Mouse (Mus musculus): ENCODE results near the gene Serpina5. TPM values are rescaled to one million over a fixed set of nuclear protein-coding genes. Genes with fewer than 3 reads are reported as not detected.
"Not testable (repeated sequence)": the region's sequence is repeated elsewhere in the genome, so short reads cannot be mapped to it uniquely, and the experiment has no call there.

The Serpina5 gene
- polyA plus RNA-seq, 1 experiment from 2014 or later = not detected

DNA sequence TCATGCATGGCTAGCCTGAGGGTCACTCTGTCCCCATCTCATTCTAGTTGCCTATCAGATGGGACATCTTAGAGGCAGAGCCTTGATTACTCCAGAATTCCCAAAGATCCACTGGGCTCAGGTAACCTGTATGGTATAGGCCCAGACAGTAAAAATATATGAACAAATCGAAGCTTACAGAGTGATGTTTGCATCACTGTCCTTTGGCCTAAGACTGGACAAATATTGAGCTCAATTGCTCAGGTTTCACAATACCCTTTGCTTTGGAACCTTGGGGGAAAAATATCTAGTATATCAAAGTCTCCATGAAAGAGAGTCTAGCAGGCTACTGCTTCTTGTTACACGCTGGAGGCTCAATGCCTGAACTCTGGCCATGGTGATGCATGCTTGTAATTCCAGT is 10.8 kb upstream of the Serpina5 start:
- no peak overlapping the region for H3K27ac ChIP-seq
- H3K27me3 ChIP-seq (ENCODE audit: insufficient read depth, low read length) = no peaks in the 10 kb centered on the region
- TF ChIP-seq CTCF (IDR thresholded peaks at IDR 0.05; ENCODE audit: low read depth) = no peak

DNA sequence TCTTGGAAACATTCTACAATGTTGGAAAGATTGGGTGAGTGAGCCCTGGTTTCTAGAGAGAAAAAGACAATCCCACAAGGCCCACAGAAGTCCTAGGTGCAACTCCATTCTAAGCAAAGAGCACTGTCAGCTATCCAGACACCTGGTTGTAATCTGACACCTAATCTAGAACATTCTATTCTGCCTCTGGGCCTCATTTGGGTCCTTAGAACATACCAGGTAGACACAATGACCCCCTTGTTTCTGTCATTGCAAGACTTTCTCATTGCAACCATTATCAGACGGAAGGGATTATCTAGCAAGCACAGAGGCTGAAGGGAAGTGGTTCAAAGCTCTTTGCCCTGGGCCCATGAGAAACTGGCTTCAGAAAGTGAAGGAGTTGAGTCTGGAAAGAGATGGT is 9.6 kb upstream of the Serpina5 start:
- DNase-seq (ENCODE audit: low spot score) = no peak
- no peak overlapping the region for H3K9ac ChIP-seq (ENCODE audit: low read depth, low read length)
- no peaks in the 10 kb centered on the region for H3K4me1 ChIP-seq (replicated peaks; ENCODE audit: insufficient read depth, low read length)
- H3K36me3 ChIP-seq (ENCODE audit: insufficient read depth, low read length) = no peaks in the 10 kb centered on the region
- 88% methylated on average over 1 of the region's 1 CpGs for WGBS
- TF ChIP-seq CTCF (IDR thresholded peaks at IDR 0.05; ENCODE audit: low read depth) = no peak
- ATAC-seq (replicated peaks; ENCODE audit: low FRiP score, low read depth) = no peak
- H3K4me3 ChIP-seq (replicated peaks; ENCODE audit: low read depth, low read length) = no peak overlapping the region
- H3K27ac ChIP-seq = no peak overlapping the region
- no peaks in the 10 kb centered on the region for H3K9me3 ChIP-seq (replicated peaks; ENCODE audit: low read length)
- H3K27me3 ChIP-seq (ENCODE audit: insufficient read depth, low read length) = no peaks in the 10 kb centered on the region
- no peak overlapping the region for H3K4me2 ChIP-seq (ENCODE audit: low read length)

More for the DNA sequence above, 10.8 kb upstream of the Serpina5 start:
- no peak overlapping the region for H3K9ac ChIP-seq (ENCODE audit: low read depth, low read length)
- DNase-seq (ENCODE audit: low spot score) = no peak
- no peak for ATAC-seq (replicated peaks; ENCODE audit: low FRiP score, low read depth)
- no peak overlapping the region for H3K4me2 ChIP-seq (ENCODE audit: low read length)
- WGBS = 76% methylated on average over 2 of the region's 2 CpGs
- no peaks in the 10 kb centered on the region for H3K4me1 ChIP-seq (replicated peaks; ENCODE audit: insufficient read depth, low read length)
- no peaks in the 10 kb centered on the region for H3K9me3 ChIP-seq (replicated peaks; ENCODE audit: low read length)
- no peak overlapping the region for H3K4me3 ChIP-seq (replicated peaks; ENCODE audit: low read depth, low read length)
- no peaks in the 10 kb centered on the region for H3K36me3 ChIP-seq (ENCODE audit: insufficient read depth, low read length)

DNA sequence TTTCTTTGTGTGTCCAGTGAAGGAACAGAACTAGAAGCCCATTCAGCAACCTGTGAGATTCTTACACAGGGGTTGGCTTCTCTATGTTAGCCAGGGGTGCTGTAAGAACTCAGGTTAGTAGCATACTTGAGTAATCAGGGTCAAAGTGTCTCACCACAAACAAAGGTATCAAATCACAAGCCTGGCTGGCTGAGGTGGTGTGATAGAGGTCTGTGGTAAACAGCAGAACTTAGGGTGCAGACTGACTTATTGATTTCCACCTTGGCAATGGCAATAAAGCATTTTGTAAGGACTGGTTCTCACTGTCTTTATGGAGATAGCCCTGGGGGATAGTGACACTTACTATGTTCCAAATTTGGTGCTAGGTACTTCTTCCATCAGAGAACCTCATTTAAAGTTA is 4.9 kb downstream of the Serpina5 start:
- H3K4me3 ChIP-seq (replicated peaks; ENCODE audit: low read depth, low read length) = no peak overlapping the region
- H3K4me1 ChIP-seq (replicated peaks; ENCODE audit: insufficient read depth, low read length) = no peaks in the 10 kb centered on the region
- no peaks in the 10 kb centered on the region for H3K36me3 ChIP-seq (ENCODE audit: insufficient read depth, low read length)
- ATAC-seq (replicated peaks; ENCODE audit: low FRiP score, low read depth) = no peak
- H3K9ac ChIP-seq (ENCODE audit: low read depth, low read length) = no peak overlapping the region
- no peak for TF ChIP-seq CTCF (IDR thresholded peaks at IDR 0.05; ENCODE audit: low read depth)
- no peak overlapping the region for H3K4me2 ChIP-seq (ENCODE audit: low read length)
- no peaks in the 10 kb centered on the region for H3K9me3 ChIP-seq (replicated peaks; ENCODE audit: low read length)
- no peaks in the 10 kb centered on the region for H3K27me3 ChIP-seq (ENCODE audit: insufficient read depth, low read length)
- DNase-seq (ENCODE audit: low spot score) = no peak
- no peak overlapping the region for H3K27ac ChIP-seq

DNA sequence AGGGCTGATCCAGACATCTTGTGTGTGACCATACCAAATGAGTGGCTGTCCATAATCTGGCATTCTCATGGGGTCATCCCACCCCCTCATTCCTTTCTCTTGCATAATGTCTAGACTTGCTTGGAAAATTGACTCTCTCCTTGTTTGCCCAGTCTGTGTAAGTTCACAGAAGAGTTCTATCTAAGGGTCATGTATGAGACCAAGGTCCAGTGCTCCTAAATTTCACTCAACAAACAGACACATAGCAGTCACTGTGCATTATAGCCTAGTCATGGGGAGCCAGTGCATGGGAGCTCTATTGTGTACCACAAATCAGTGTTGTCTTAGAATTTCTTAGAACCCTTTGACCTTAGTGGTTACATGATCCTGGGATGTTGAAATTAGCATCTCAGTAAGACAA is 6.0 kb downstream of the Serpina5 start:
- H3K9ac ChIP-seq (ENCODE audit: low read depth, low read length) = no peak overlapping the region
- DNase-seq (ENCODE audit: low spot score) (no peak), ATAC-seq (replicated peaks; ENCODE audit: low FRiP score, low read depth) (no peak)
- TF ChIP-seq CTCF (IDR thresholded peaks at IDR 0.05; ENCODE audit: low read depth) = no peak
- H3K4me3 ChIP-seq (replicated peaks; ENCODE audit: low read depth, low read length) = no peak overlapping the region
- H3K4me2 ChIP-seq (ENCODE audit: low read length) = no peak overlapping the region
- no peaks in the 10 kb centered on the region for H3K36me3 ChIP-seq (ENCODE audit: insufficient read depth, low read length)
- no peaks in the 10 kb centered on the region for H3K4me1 ChIP-seq (replicated peaks; ENCODE audit: insufficient read depth, low read length)
- no peaks in the 10 kb centered on the region for H3K9me3 ChIP-seq (replicated peaks; ENCODE audit: low read length)
- no peaks in the 10 kb centered on the region for H3K27me3 ChIP-seq (ENCODE audit: insufficient read depth, low read length)
- H3K27ac ChIP-seq = no peak overlapping the region

DNA sequence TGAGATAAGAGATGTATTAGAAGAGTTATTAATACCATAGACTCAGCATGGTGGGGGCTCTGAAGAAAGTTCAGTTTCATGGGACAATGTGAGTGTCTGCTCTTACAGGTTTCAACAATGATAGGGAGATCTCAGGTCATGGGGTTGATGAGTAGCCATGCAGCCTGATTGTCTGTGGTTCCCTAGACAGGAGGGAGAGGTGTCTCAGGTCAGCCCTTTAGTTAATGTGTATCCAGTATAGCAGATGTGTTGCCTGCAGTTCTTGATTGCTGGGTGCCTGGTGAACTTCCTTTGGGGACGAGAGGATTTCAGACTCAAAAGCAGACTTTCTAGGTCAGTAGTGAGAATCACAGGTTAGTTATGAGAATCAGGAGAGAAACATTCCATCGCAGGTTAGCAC is 7.6 kb downstream of the Serpina5 start:
- 73% methylated on average over 2 of the region's 2 CpGs for WGBS
- DNase-seq (ENCODE audit: low spot score) = no peak
- Histone ChIP-seq H3K36me3 (ENCODE audit: insufficient read depth, low read length) (no peaks in the 10 kb centered on the region), H3K9me3 (replicated peaks; ENCODE audit: low read length) (no peaks in the 10 kb centered on the region), H3K4me3 (replicated peaks; ENCODE audit: low read depth, low read length) (no peak overlapping the region), H3K4me2 (ENCODE audit: low read length) (no peak overlapping the region), H3K27me3 (ENCODE audit: insufficient read depth, low read length) (no peaks in the 10 kb centered on the region), H3K9ac (ENCODE audit: low read depth, low read length) (no peak overlapping the region), H3K27ac (no peak overlapping the region), H3K4me1 (replicated peaks; ENCODE audit: insufficient read depth, low read length) (no peaks in the 10 kb centered on the region)
- no peak for ATAC-seq (replicated peaks; ENCODE audit: low FRiP score, low read depth)
- TF ChIP-seq CTCF (IDR thresholded peaks at IDR 0.05; ENCODE audit: low read depth) = no peak

DNA sequence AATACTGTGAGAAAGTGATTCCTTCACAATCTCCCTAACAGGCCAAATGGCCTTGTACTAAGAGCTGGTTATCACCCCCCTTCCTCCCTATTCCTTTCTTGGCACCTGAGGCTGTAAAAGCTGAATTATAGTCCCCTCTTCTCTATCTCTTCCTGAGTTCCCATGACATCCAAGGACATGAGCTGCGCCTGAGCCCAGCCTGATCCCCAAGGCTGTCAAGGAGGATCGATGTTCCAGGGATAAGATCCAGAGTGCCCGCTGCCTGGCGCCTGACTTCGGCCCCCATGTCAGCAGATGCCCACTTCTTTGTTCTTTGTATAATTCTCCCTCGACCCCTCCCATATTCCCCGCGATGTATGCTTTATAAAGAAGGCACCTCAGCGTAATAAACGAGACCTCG is 11.4 kb downstream of the Serpina5 start, which contains the start of gene Serpina3a:
TSS of gene Serpina3a (plus strand) at position 392 of the 400 bp plus-strand sequence.
- ATAC-seq (replicated peaks; ENCODE audit: low FRiP score, low read depth); H3K27me3 ChIP-seq (ENCODE audit: insufficient read depth, low read length); H3K4me1 ChIP-seq (replicated peaks; ENCODE audit: insufficient read depth, low read length); H3K4me3 ChIP-seq (replicated peaks; ENCODE audit: low read depth, low read length); H3K9ac ChIP-seq (ENCODE audit: low read depth, low read length); H3K9me3 ChIP-seq (replicated peaks; ENCODE audit: low read length); H3K27ac ChIP-seq; DNase-seq (ENCODE audit: low spot score); H3K36me3 ChIP-seq (ENCODE audit: insufficient read depth, low read length); H3K4me2 ChIP-seq (ENCODE audit: low read length): not testable (repeated sequence)
- 82% methylated on average over 11 of the region's 11 CpGs for WGBS

DNA sequence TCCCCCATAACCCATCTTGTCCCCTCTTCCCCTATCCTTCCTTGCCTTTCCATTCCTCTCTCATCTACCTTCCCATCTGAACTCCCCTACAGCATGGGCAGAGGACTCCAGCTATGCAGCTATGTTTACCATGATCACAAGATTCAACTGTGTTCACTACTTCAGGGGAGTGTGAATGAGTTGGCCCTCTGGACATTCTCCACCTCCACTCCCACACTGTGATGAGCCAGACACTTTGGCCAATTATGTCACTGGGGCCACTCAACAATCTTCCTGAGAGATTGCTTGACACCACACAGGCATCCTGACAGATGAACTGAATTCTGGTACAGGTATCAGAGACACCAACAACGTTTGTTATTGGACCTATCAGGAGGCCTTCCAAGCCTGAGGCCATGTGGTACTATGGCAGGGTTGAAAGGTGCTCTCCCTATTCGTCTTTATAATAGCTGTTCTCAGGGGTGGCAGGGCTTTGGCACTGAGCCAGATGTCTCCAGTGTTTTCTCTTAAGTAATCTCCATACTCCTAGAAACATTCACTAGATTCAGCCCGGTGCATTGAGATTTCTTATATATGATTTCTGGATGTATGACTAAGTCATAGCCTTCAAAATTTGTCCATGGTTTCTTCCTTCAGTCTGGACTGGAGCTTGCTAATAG is 14.1 kb downstream of the Serpina5 start:
- H3K4me3 ChIP-seq (replicated peaks; ENCODE audit: low read depth, low read length) = no peak overlapping the region
- H3K36me3 ChIP-seq (ENCODE audit: insufficient read depth, low read length) = no peaks in the 10 kb centered on the region
- H3K27me3 ChIP-seq (ENCODE audit: insufficient read depth, low read length) = no peaks in the 10 kb centered on the region
- no peak overlapping the region for H3K9ac ChIP-seq (ENCODE audit: low read depth, low read length)
- TF ChIP-seq CTCF (IDR thresholded peaks at IDR 0.05; ENCODE audit: low read depth) = no peak
- WGBS = 39% methylated on average over 3 of the region's 3 CpGs
- H3K9me3 ChIP-seq (replicated peaks; ENCODE audit: low read length) = no peaks in the 10 kb centered on the region
- no peak overlapping the region for H3K4me2 ChIP-seq (ENCODE audit: low read length)
- no peaks in the 10 kb centered on the region for H3K4me1 ChIP-seq (replicated peaks; ENCODE audit: insufficient read depth, low read length)
- DNase-seq (ENCODE audit: low spot score) = no peak
- no peak overlapping the region for H3K27ac ChIP-seq
- no peak; the same call in 1 of the 2 replicates for ATAC-seq (replicated peaks; ENCODE audit: low FRiP score, low read depth)

Measured in kidney, postnatal 0 days (tissue).